Mouse (Mus musculus): Measurements from ENCODE around the gene Atp23.

- TF ChIP-seq GATA1 (IDR thresholded peaks at IDR 0.05; ENCODE audit: low read length): no peak
- no peak for TF ChIP-seq TAL1 (IDR thresholded peaks at IDR 0.05; ENCODE audit: low read length)
These were observed 72.5 kb downstream of the Atp23 start for GRCm38 (mm10) chr10:126828618-126829017.
